Comparison of ENCODE assay signal across 8 mouse cellular contexts in the genomic region with DNA sequence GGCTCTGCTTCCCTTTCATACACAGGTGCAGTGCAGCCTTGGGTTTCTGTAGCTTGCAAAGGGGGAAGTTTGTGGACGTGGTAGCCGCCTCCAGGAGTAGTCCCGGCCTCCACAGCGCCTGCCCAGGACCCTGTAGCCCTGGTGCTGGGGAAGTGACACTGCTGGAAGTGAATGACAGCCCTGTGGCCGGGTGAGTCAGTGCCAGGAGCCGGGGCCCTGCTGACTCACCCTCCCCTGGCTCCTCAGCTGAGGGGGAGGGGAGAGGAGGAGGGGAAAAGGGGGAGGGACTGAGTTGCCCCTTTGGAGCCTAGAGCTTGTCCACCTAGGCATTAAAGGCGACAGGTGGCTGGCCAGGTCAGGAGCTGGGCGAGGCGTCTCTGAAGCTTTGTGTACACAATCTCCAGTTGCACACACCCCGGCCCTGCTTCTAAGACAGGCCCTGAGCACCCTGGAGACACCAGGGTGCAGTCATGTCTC. TPM values are rescaled to one million over a fixed set of nuclear protein-coding genes. Genes with fewer than 3 reads are reported as not detected.
DNase-seq lines count a peak whose midpoint lies in the region; ATAC-seq lines count a peak whose summit lies in the region.

No protein-coding gene starts in this region.

- H3K27me3 ChIP-seq in intestine, embryonic 16.5 days (replicated peaks; ENCODE audit: control insufficient read depth, insufficient read depth, low read length), result no peaks in the 10 kb centered on the region

- peak overlapping the region; percentile 81 for H3K27ac ChIP-seq in intestine, embryonic 16.5 days (ENCODE audit: low read length)

- peak; percentile 87 for ATAC-seq in intestine, embryonic 16.5 days

- WGBS in intestine, embryonic 16.5 days, result 9% methylated on average over 10 of the region's 10 CpGs

- H3K9ac ChIP-seq in intestine, embryonic 16.5 days (ENCODE audit: low read depth, low read length), result peak overlapping the region; percentile 41

- peaks cover 28% of the 10 kb centered on the region for H3K4me1 ChIP-seq in intestine, embryonic 16.5 days (ENCODE audit: control insufficient read depth, insufficient read depth, low read length)

- H3K4me3 ChIP-seq in intestine, embryonic 16.5 days (ENCODE audit: low read length), result no peak overlapping the region

- intact Hi-C loops in left cerebral cortex, postnatal 4 days (cut with DNase I), result no loop called here

- H3K9me3 ChIP-seq in intestine, embryonic 16.5 days (ENCODE audit: control insufficient read depth, low read length), result no peaks in the 10 kb centered on the region

- peak overlapping the region; percentile 8; the same call in 1 of the 2 replicates for H3K4me2 ChIP-seq in intestine, embryonic 16.5 days (ENCODE audit: low read depth, low read length)

- no peaks in the 10 kb centered on the region for H3K36me3 ChIP-seq in intestine, embryonic 16.5 days (ENCODE audit: control insufficient read depth, insufficient read depth, low read length)

- DNase-seq in left cerebral cortex, adult 18-20 months (ENCODE audit: low spot score in 2 of 2), result peak; percentile 44 to 47
- DNase-seq in left cerebral cortex, postnatal 4 days, result no peak
- peak; percentile 87 for DNase-seq in brain, adult 2 months (ENCODE audit: low read depth, low spot score)
- peak; percentile 29 for DNase-seq in gastrocnemius, postnatal 10 days
- DNase-seq in lung, postnatal 25 days (ENCODE audit: low spot score), result peak; percentile 71
- peak; percentile 67 for DNase-seq in retina, embryonic 14.5 days (ENCODE audit: low spot score)
- no peak for DNase-seq in cerebellum, postnatal 36 days

RNA-seq across cellular contexts. Expression of a gene that starts 29.0 kb away (rescaled TPM):
- total RNA-seq in left cerebral cortex, adult 18-20 months (2021), result 100 to 1,000 TPM; 134 to 137 TPM
- total RNA-seq in left cerebral cortex, postnatal 4 days (2021), result 100 to 1,000 TPM; 214 to 227 TPM
- total RNA-seq in gastrocnemius, postnatal 10 days (2021), result 10 to 100 TPM; 43.1 to 64.5 TPM
- polyA plus RNA-seq in intestine, embryonic 16.5 days (2015; fragmentation: Nextera tagmentation; extraction: Ambion mirVana), result 103 and 104 TPM in 2 replicates

Comparison
In these comparisons a context has a peak if more than half of its experiments do, and no peak if none do; other contexts are left out.
1. DNase-seq: peak in left cerebral cortex, adult 18-20 months (2 of 2), brain, adult 2 months (single experiment), gastrocnemius, postnatal 10 days (single experiment), lung, postnatal 25 days (single experiment) and retina, embryonic 14.5 days (single experiment); none in left cerebral cortex, postnatal 4 days (single experiment) and cerebellum, postnatal 36 days (0 of 2).